Mouse (Mus musculus) left cerebral cortex, postnatal 10 days (tissue): ENCODE data around the gene P2rx5. TPM values are rescaled to one million over a fixed set of nuclear protein-coding genes. Genes with fewer than 3 reads are reported as not detected.

ENCODE experiments used
- DNase-seq, 2 experiments: peaks; one replicate each; pipeline ENCODE4 v3.0.0; 2021 to 2022; ENCODE audit warnings: low spot score in 2 of 2, mixed read lengths in 1 of 2; ENCODE audit errors: extremely low spot score in 1 of 2
- intact Hi-C: fragments of 180-260 bp; cut with DNase I; formaldehyde crosslinking; loops from one replicate; pipeline ENCODE4 v1.15.1; 2025
- total RNA-seq, 2 experiments: library from RNA; stranded (reverse); gene quantifications; 2 replicates each; pipeline ENCODE4 v1.2.3; 2021

P2rx5 gene
- total RNA-seq = under 1 TPM; 0.32 to 0.54 TPM

DNA sequence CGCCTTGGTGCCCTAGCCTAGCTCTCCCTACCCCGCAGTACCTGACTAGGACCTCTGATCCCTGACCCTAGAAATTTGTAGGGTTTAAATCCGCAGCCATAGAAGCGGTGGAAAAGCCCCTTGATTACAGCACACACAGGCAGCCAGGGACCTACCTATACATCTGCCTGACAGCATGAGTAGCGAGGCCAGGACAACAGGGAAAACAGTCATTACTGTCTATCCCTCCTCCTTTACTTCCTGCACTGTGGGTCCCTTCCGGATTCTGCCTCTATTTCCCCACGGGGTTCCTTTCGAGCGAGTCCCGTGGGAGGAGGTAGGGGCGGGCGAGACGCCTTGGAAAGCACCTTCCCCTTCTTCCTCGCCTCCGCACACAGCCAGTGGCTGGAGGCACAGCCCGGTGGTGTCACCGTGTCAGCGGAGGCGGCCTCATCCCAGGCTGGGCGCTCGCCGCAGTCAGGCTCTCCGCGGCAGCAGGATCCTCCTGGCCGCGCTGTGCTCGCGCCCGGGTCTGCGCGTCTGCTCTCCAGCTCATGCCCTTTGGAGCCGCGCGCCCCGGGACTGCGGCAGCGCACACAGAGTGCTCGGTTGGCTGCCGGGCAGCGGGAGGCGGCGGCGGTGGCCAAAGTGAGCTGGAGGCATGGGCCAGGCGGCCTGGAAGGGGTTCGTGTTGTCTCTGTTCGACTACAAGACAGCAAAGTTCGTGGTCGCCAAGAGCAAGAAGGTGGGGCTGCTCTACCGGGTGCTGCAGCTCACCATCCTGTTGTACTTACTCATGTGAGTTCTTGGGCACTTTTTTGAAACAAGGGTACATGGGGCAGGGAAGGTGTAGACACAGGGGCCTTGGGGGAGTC lies at the start of gene P2rx5:
Gene P2rx5, plus strand, starts transcription at position 465 of the 854 bp plus-strand sequence.
- intact Hi-C loops = no loop called here
- peak in 1 of 2 experiments; percentile 57 for DNase-seq

GRCm38 (mm10) chr11:73111414-73111813 lies 48.8 kb upstream of the P2rx5 start:
- DNase-seq = no peak
- intact Hi-C loops = no loop called here

DNA sequence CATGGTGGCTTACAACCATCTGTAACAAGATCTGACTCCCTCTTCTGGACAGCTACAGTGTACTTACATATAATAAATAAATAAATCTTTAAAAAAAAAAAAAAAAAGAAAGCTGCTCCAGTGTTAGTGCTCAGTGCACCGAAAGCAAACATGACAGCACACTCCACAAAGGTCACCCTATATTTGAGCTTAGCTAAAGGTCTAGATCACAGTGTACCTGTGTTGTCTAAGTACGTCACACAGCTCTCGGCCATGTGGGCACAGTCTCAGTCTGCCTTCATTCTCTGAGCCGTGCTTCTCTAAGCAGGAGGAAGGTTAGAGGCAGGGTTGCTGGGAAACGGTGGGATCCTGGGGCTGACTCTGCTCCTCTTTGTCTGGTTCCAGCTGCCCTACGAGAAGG lies 33.7 kb upstream of the P2rx5 start:
- DNase-seq = no peak
- intact Hi-C loops = no loop called here

- intact Hi-C loops = loop anchor here (10.0 kb wide), 2 partner anchors 154 to 1244 kb away; no protein-coding TSS in a partner anchor
These were observed 29.2 kb upstream of the P2rx5 start for GRCm38 (mm10) chr11:73131020-73131419.

DNA sequence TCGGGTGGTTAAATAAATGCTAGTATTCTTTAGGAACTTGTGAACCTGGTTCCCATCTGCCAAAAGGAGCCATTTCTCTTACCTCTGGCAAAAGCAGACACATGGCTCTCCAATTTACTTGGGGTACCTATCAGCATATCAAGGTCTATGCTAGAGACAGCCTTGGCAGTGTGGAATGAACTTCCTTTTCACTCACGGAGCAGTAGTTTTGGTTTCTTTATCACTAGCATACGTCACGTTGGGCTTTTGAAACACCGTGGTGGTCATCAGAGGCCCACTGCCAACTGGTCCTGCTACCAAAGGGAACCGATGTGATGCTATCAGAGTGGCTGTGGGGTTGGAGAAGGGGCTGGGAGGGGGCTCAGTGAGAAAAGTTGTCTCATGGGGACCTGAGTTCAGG lies 27.2 kb upstream of the P2rx5 start:
- intact Hi-C loops = loop anchor here (10.0 kb wide), 2 partner anchors 152 to 1242 kb away; no protein-coding TSS in a partner anchor
- no peak for DNase-seq

More at GRCm38 (mm10) chr11:73131020-73131419, 29.2 kb upstream of the P2rx5 start:
- DNase-seq = no peak

GRCm38 (mm10) chr11:73134222-73134621 lies 26.0 kb upstream of the P2rx5 start:
- DNase-seq = no peak
- intact Hi-C loops = loop anchor here (10.0 kb wide), 2 partner anchors 151 to 1241 kb away; no protein-coding TSS in a partner anchor

DNA sequence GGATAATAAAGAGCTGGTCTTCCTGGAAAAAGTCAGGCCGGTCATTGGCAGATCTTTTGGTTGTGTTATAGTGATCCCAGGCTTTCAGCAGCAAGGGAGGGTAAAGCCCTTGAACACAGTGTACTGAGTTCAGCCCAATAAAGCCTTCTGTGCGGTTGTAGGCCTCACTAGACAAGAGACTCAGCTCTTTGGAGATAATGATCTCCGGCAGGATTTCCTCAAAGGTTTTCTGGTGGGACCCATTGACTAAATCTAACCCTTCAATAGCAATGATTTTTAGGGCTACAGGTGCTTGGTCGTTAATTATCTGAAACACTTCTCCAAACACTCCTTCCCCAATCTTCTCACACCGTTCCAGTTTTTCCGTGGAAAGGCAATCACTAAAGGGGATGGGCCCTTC lies 23.6 kb upstream of the P2rx5 start:
- intact Hi-C loops = loop anchor here (10.0 kb wide), 2 partner anchors 148 to 1238 kb away; no protein-coding TSS in a partner anchor

DNA sequence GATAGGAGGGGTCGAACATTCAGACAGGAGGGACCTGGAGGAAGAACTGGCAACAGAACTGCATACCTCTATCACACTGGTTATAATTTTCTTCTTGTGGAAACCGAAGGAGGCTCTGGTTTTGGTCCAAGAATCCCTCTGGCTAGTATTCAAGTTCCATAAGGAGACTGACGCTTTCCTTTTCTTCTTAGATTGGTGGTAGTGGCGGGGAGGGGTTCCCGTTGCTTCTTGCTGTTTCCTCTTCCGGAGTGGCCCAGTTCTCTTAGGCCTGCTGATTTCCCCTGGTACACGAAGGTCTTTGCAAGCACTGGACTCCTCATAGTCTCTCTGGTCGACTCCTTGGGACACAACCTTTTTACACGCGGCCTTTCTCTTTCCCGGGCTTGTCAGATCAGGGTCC lies 23.1 kb upstream of the P2rx5 start:
- intact Hi-C loops = loop anchor here (10.0 kb wide), 2 partner anchors 148 to 1238 kb away; no protein-coding TSS in a partner anchor
- no peak for DNase-seq

More for the DNA sequence above, 23.6 kb upstream of the P2rx5 start:
- DNase-seq = no peak

- intact Hi-C loops = loop anchor here (10.0 kb wide), 2 partner anchors 147 to 1237 kb away; no protein-coding TSS in a partner anchor
- DNase-seq = peak; percentile 84 to 95
These were observed 22.4 kb upstream of the P2rx5 start, which contains the start of gene Haspin for GRCm38 (mm10) chr11:73137591-73138501. TSS of gene Haspin (minus strand) at chr11:73138294.

DNA sequence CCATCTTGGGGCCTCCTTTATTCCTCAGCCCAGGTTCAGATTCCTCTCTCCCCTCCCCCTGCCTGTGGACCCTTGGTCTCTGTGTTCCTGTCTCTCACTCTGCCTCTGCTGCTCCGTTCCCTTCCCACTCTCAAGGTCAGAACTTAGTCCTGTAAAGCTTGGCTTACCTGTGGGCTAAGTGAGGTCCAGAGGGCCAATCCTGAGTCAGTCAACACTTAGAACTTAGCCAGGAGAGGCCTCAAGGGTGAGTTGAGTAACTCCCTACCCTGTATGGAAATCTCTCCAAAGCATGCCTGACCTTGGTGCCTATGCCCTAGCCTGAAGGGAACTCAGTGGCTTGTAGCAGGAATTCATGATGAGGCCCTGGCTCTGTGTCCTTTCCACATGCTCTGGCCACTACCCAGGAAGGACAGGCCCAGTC lies 15.9 kb upstream of the P2rx5 start:
- intact Hi-C loops = no loop called here
- DNase-seq = no peak

GRCm38 (mm10) chr11:73146026-73146974 lies 13.9 kb upstream of the P2rx5 start:
- intact Hi-C loops = no loop called here
- DNase-seq = no peak

GRCm38 (mm10) chr11:73146975-73147365 lies 13.3 kb upstream of the P2rx5 start:
- DNase-seq = no peak
- intact Hi-C loops = no loop called here

- no peak for DNase-seq
- intact Hi-C loops = no loop called here
These were observed 12.0 kb upstream of the P2rx5 start for GRCm38 (mm10) chr11:73148209-73148608.

DNA sequence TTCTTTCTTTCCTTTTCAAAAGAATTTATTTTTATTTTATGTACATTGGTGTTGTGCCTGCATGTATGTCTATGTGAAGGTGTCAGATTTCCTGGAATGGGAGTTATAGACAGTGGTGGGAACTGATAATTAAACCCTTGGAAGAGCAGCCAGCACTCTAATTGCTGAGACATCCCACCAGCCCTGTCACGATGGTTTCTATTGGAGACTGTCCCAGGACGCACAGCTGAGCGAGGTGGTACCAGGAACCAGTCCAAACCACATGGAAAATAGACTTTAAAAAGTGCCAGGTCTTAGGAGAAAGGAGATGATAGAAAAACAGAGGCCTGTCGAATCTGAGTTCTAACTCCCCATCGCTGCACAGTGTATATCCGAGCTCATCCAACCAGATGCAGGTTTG lies 5.2 kb upstream of the P2rx5 start:
- DNase-seq = no peak
- intact Hi-C loops = no loop called here

DNA sequence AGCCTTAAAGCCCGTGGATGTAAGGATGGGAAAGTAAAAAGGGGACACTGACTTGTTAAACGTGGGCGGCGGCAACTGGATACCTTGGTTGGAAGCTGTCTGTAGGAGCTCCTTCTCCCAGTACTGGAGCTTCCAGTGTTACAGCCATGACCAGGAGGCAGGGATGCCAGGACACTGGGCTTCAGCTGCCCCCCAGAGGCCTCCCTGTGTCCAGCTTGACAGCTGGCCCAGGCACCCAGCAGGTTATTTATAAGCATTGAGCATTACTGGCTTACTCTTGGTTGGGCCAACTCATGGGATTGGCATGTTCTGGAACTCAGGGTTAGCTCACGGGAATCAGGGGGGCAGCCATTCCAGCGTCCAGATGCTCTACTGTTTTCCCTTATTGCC lies 585 bp downstream of the P2rx5 start:
- intact Hi-C loops = no loop called here
- no peak for DNase-seq

- no peak for DNase-seq
- intact Hi-C loops = no loop called here
These were observed 1.4 kb downstream of the P2rx5 start for GRCm38 (mm10) chr11:73161616-73162015.

- intact Hi-C loops = no loop called here
These were observed 2.1 kb downstream of the P2rx5 start for GRCm38 (mm10) chr11:73162284-73162683.

DNA sequence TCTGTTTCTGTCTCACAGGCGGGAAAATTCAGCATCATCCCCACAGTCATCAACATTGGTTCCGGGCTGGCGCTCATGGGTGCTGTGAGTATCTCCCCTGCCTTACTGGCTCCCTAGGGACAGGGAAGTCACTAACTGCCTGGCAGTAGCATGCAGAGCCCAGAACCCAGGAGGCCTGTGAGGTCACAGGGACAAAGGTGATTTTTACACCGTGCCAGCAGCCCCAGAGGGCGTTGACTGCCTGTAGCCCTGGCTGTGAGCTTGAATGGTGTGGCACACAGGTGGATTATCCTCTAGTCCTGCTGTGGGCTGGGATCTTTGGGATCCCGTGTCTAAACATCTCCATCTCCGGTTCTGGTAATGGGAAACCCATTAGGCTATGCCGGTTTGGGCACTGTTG lies 7.8 kb downstream of the P2rx5 start:
- intact Hi-C loops = no loop called here

More at GRCm38 (mm10) chr11:73162284-73162683, 2.1 kb downstream of the P2rx5 start:
- DNase-seq = no peak

More for the DNA sequence above, 7.8 kb downstream of the P2rx5 start:
- DNase-seq = no peak
